Mouse (Mus musculus) cerebellum, adult 2 months (tissue): Measurements from ENCODE around the gene Tmprss9. TPM values are rescaled to one million over a fixed set of nuclear protein-coding genes. Genes with fewer than 3 reads are reported as not detected.

Experiments used
- DNase-seq, 2 experiments: peaks; one replicate each; pipeline ENCODE4 v3.0.0; 2021
- H3K27ac ChIP-seq: fragments of 200-500 bp; 2 replicates; pipeline ENCODE4 v1.5.1; 2012; ENCODE audit warnings: low read length, control low read depth, inconsistent platforms; ENCODE audit not compliant: insufficient read depth
- H3K27me3 ChIP-seq: fragments of 200-500 bp; 2 replicates; pipeline ENCODE4 v1.6.1; 2012; ENCODE audit warnings: inconsistent platforms, mild to moderate bottlenecking, low read length, moderate library complexity; ENCODE audit not compliant: control insufficient read depth, insufficient read depth
- H3K4me1 ChIP-seq: fragments of 200-500 bp; 2 replicates; pipeline ENCODE4 v1.6.1; 2011; ENCODE audit warnings: low read length; ENCODE audit not compliant: control insufficient read depth, insufficient read depth
- H3K4me3 ChIP-seq: fragments of 200-500 bp; replicated peaks from 2 replicates; pipeline ENCODE3; 2011; ENCODE audit warnings: mild to moderate bottlenecking, low read depth, low read length, control low read depth; ENCODE audit not compliant: insufficient read depth
- CTCF ChIP-seq: fragments of 200-500 bp; IDR thresholded peaks from 2 replicates; pipeline ENCODE4 v1.5.1; 2011; ENCODE audit warnings: low read depth, mild to moderate bottlenecking, control low read depth, low read length, moderate library complexity, borderline replicate concordance; ENCODE audit not compliant: insufficient read depth
- POLR2A ChIP-seq: fragments of 200-500 bp; IDR thresholded peaks from 2 replicates; pipeline ENCODE4 v1.6.1; 2011; ENCODE audit warnings: low read length, control low read depth, borderline replicate concordance; ENCODE audit not compliant: insufficient read depth
- WGBS: fragments of 180-500 bp; shearing (Covaris S2); methylation state at CpG from one replicate; pipeline ENCODE4 v1.1.7; 2018; 5-methylcytosine and 5-hydroxymethylcytosine counted together
- polyA plus RNA-seq: library from polyadenylated mRNA; depleted of rRNA; stranded (reverse); fragments of >200 nt; gene quantifications from 2 replicates; pipeline ENCODE4 v1.2.3, GENCODE M21; 2012

The Tmprss9 gene
- polyA plus RNA-seq, 1 experiment = 0.41 TPM

DNA sequence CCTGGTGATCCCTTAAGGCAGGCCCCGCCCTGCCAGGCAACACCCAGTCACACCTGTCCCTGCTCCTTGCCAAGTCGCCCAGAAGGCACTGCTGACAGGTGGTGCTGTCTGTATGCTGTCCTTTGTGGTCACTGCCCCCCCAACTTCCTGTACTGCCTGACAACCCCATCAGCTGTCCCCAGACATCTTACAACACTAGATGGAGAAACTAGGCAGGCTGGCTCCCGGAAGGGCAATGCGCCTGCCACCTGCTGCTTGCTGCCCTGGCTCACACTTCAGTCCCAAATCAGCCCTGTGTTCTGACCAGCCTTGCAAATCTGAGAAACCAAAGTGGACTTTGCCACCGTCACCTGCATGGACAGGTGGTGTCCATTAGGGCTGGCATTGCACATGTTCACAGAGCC is 42.6 kb downstream of the Tmprss9 start:
- no peak for TF ChIP-seq CTCF
- no peak for TF ChIP-seq POLR2A
- peak; percentile 84 to 91 for DNase-seq
- Histone ChIP-seq H3K4me3 (no peak overlapping the region), H3K27me3 (no peaks in the 10 kb centered on the region), H3K27ac (peak overlapping the region; percentile 81), H3K4me1 (peaks cover 47% of the 10 kb centered on the region)
- 7% methylated on average over 5 of the region's 5 CpGs for WGBS

GRCm38 (mm10) chr10:80915260-80915659 is 43.6 kb downstream of the Tmprss9 start:
- 30% methylated on average over 2 of the region's 2 CpGs for WGBS

GRCm38 (mm10) chr10:80915736-80916135 is 44.1 kb downstream of the Tmprss9 start:
- Histone ChIP-seq H3K27ac (no peak overlapping the region), H3K4me1 (peaks cover 38% of the 10 kb centered on the region), H3K27me3 (no peaks in the 10 kb centered on the region), H3K4me3 (no peak overlapping the region)
- 62% methylated on average over 4 of the region's 4 CpGs for WGBS
- no peak for DNase-seq
- TF ChIP-seq POLR2A = no peak

More at GRCm38 (mm10) chr10:80915260-80915659, 43.6 kb downstream of the Tmprss9 start:
- no peak overlapping the region for H3K4me3 ChIP-seq
- TF ChIP-seq CTCF (no peak), POLR2A (no peak)
- peaks cover 43% of the 10 kb centered on the region for H3K4me1 ChIP-seq
- H3K27ac ChIP-seq = peak overlapping the region; percentile 66; the same call in 1 of the 2 replicates
- no peak for DNase-seq
- no peaks in the 10 kb centered on the region for H3K27me3 ChIP-seq

DNA sequence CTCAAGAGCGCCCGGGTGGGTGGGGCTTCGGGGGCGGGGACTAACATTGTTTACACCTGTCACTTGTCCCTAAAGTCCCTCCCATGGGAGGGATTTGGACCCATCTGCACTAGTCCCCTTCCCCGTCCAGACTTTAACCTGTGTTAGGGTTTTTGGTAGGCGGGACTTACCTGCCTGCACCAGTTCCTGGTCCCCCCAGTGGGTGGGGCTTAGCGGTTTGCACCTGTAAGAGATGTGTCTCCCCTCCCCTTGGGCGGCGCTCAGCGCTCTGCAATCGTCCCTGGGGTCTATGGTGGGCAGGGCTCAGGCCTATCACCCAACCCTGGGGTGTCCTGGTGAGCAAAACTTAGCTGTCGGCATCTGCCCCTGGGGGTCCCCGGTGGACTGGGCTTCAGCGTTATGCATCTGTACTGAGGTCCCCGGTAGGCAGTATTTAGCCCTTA is 45.7 kb downstream of the Tmprss9 start:
- peak overlapping the region; percentile 79; the same call in 1 of the 2 replicates for H3K27ac ChIP-seq
- H3K27me3 ChIP-seq = no peaks in the 10 kb centered on the region
- WGBS = 3% methylated on average over 15 of the region's 15 CpGs
- peak overlapping the region; percentile 90 for H3K4me3 ChIP-seq
- H3K4me1 ChIP-seq = peaks cover 27% of the 10 kb centered on the region
- peak; percentile 40 to 46 for DNase-seq
- TF ChIP-seq CTCF = no peak
- TF ChIP-seq POLR2A = no peak

DNA sequence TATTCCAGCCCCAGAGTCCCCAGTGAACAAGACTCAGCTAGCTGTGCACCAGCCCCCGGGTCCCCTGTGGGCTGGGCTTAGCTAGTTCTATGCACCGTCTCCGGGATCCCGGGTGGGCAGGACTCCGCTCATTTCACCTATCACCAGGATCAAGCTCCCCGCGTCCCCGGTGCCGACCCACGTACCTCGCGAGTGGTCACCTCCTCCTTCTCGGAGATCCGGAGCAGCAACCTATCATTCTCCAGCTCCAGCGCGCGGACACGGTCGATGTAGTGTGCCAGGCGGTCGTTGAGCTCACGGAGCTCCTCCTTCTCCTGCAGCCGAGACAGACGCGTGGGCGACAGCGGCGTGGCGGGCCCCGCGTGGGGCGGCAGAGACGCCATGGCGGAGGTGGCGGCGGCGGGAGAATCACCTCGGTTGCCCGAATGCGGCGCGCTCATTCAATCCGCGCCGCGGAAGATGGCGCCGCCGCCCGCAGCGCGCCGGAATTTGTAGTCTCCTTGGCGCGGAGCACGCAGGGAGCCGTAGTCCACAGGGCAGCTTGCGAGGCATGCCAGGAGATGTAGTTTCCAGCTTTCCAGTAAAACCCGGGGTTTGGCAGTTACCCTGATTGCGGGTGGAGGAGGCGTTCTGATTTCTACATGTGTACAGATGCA is 46.3 kb downstream of the Tmprss9 start, which contains the start of gene Lmnb2:
Gene Lmnb2 (minus strand): TSS at position 467 of the 656 bp plus-strand sequence.
- Histone ChIP-seq H3K4me1 (peaks cover 23% of the 10 kb centered on the region), H3K4me3 (peak within 1 kb of the TSS; percentile 90), H3K27ac (peak within 1 kb of the TSS; percentile 79), H3K27me3 (no peaks in the 10 kb centered on the region)
- under 1% methylated on average over 61 of the region's 61 CpGs for WGBS
- TF ChIP-seq CTCF (no peak), POLR2A (peak; percentile 64; the same call in 1 of the 2 replicates)
- DNase-seq = peak; percentile 86 to 90

- Histone ChIP-seq H3K4me3 (no peak overlapping the region), H3K27ac (no peak overlapping the region), H3K27me3 (no peaks in the 10 kb centered on the region), H3K4me1 (no peaks in the 10 kb centered on the region)
- WGBS = 21% methylated on average over 16 of the region's 16 CpGs
- no peak for DNase-seq
- no peak for TF ChIP-seq CTCF
- TF ChIP-seq POLR2A = no peak
These were observed 50.3 kb downstream of the Tmprss9 start for GRCm38 (mm10) chr10:80921923-80922322.

- H3K27ac ChIP-seq = no peak overlapping the region
- no peaks in the 10 kb centered on the region for H3K27me3 ChIP-seq
- TF ChIP-seq CTCF = no peak
- no peak for TF ChIP-seq POLR2A
- WGBS = 49% methylated on average over 3 of the region's 3 CpGs
- H3K4me3 ChIP-seq = no peak overlapping the region
- DNase-seq = no peak
- H3K4me1 ChIP-seq = no peaks in the 10 kb centered on the region
These were observed 53.8 kb downstream of the Tmprss9 start for GRCm38 (mm10) chr10:80925472-80925871.
